Mouse (Mus musculus): Measurements from ENCODE around the gene Dtnb. TPM values are rescaled to one million over a fixed set of nuclear protein-coding genes. Genes with fewer than 3 reads are reported as not detected.

Gene Dtnb
- total RNA-seq, 2 experiments from 2014 or later = 8.3 to 14.8 TPM

DNA sequence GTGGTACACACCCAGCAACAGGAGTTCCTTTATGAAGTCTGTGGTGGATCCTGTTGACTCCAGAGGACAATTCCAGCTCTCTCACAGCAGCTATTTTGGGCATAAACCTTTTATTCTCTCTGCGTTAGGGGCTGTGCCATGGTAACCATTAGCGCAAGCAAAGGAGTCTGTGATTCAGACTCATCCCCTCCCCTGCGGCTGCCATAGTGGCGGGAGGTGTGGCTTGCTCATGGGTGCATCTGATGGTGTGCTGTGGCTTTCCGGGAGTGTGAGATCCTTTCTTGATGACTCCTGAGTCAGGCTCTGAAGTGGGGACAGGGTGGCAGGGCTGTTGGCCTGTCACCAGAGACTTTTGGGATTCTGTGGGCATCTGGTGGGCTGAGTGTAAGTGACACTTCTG lies 251.2 kb downstream of the Dtnb start:
- no peak for ATAC-seq (replicated peaks; ENCODE audit: low FRiP score, poor library complexity, severe bottlenecking)

DNA sequence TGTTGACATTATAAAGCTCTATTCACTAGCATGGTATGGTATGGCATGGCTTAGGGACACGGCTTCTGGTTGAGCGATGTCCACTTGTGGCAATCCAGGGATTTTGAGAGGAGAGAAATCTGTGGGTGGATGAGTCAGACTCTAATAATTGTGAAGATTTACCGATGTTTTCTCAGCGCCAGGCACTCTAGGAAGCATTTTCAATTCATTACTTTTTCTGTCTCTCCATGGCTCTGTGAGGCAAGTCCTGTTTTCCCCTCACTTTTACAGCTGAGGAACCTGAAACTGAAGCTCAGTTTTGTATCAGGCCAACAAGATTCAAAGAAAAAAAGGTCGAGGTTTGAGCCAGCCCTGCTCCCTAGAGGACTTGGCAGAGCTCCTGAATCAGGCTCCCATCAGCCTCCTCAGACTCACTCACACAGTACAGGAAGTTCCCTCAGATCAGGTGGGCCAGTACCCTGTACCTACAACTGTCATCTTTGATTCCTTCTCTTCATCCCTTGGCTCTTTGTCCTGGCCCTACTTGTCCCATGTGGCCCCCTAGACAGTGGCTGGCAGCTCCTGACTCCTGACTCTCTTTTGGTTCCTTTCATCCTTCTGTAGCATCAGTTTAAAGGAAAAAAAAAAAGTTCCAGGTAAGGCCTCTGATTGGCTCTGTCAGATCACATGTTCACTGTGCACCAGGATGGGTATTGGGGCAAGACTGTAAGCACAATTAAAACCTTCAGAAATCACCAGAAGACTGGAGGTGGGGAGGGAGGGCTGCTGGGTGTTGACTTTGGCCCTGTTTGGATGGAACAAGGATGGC lies 252.9 kb downstream of the Dtnb start:
- no peak for ATAC-seq (replicated peaks; ENCODE audit: low FRiP score, poor library complexity, severe bottlenecking)

GRCm38 (mm10) chr12:3825714-3826080 lies 253.5 kb downstream of the Dtnb start:
- ATAC-seq (replicated peaks; ENCODE audit: low FRiP score, poor library complexity, severe bottlenecking) = no peak

DNA sequence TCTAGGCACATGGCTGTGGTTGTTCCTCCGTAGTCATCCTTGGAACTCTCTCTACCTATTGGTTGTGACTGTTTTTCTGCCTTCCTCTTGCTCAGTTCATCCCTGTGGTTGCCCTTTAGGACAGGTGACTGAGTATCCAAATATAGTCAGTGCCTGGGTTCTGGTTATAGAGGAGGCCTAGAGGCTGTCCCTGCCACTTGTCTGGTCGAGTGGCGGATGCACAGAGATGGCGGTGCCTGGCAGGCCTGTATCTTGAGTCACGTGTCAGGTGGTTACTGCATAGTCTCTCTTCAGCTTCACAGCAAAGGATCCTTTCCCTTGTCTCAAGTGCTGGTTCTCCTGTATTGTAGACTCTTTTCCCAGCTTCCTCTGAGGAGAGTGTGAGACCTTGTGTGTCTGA lies 255.6 kb downstream of the Dtnb start:
- ATAC-seq (replicated peaks; ENCODE audit: low FRiP score, poor library complexity, severe bottlenecking) = no peak

Other genes with a start within 250 kb of the Dtnb start
- gene Kif3c, start 207.2 kb upstream of the Dtnb start, total RNA-seq (2015; ENCODE audit: low replicate concordance) = not detected in 2 replicates
- 1.5 and 1.8 TPM in 2 replicates for gene Kif3c, start 207.2 kb upstream of the Dtnb start, total RNA-seq (2017; ENCODE audit: low replicate concordance)
- 21.9 and 23.0 TPM in 2 replicates for gene Asxl2, start 145.5 kb upstream of the Dtnb start, total RNA-seq (2015; ENCODE audit: low replicate concordance)
- gene Asxl2, start 145.5 kb upstream of the Dtnb start, total RNA-seq (2017; ENCODE audit: low replicate concordance) = 25.2 and 36.8 TPM in 2 replicates
- gene Dnmt3a, start 233.6 kb downstream of the Dtnb start, total RNA-seq (2015; ENCODE audit: low replicate concordance) = 5.4 and 8.6 TPM in 2 replicates
- 2.9 and 5.3 TPM in 2 replicates for gene Dnmt3a, start 233.6 kb downstream of the Dtnb start, total RNA-seq (2017; ENCODE audit: low replicate concordance)